ENCODE assay signal across 8 mouse cellular contexts in genomic region chr19:26607551-26608433, GRCm38 (mm10). TPM values are rescaled to one million over a fixed set of nuclear protein-coding genes. Genes with fewer than 3 reads are reported as not detected.
DNase-seq lines count a peak whose midpoint lies in the region; ATAC-seq and TF ChIP-seq lines count a peak whose summit lies in the region.

No protein-coding gene starts in this region.

- H3K27ac ChIP-seq in intestine, postnatal 0 days (ENCODE audit: low read depth, low read length): peak overlapping the region; percentile 75
- H3K27ac ChIP-seq in limb, embryonic 13.5 days: peak overlapping the region; percentile 97

- DNase-seq in right cerebral cortex, adult 18-20 months: peak; percentile 67
- no peak for DNase-seq in right cerebral cortex, postnatal 14 days
- peak; percentile 48 for DNase-seq in embryo, embryonic 10 days (ENCODE audit: low spot score)
- DNase-seq in gastrocnemius, postnatal 4 days (ENCODE audit: low spot score in 2 of 2): peak; percentile 24 to 58
- DNase-seq in naive thymus-derived CD4-positive, alpha-beta T cell, adult 2 months (ENCODE audit: low read depth): peak; percentile 52

- peak overlapping the region; percentile 98 for H3K4me2 ChIP-seq in intestine, postnatal 0 days (replicated peaks; ENCODE audit: low read depth)
- H3K4me2 ChIP-seq in limb, embryonic 13.5 days (replicated peaks): peak overlapping the region; percentile 98

- no peaks in the 10 kb centered on the region for H3K27me3 ChIP-seq in intestine, postnatal 0 days (replicated peaks; ENCODE audit: control insufficient read depth, insufficient read depth, low read length)
- H3K27me3 ChIP-seq in limb, embryonic 13.5 days: no peaks in the 10 kb centered on the region

- 0 out of 2 replicates have a peak, but pooled peaks have one; percentile 10 for TF ChIP-seq CTCF in intestine, postnatal 0 days (IDR thresholded peaks at IDR 0.05; ENCODE audit: low read depth)

- peak overlapping the region; percentile 76 for H3K4me3 ChIP-seq in intestine, postnatal 0 days (ENCODE audit: low read depth, low read length)
- peak overlapping the region; percentile 82 for H3K4me3 ChIP-seq in limb, embryonic 13.5 days

- ATAC-seq in intestine, postnatal 0 days: no peak
- no peak for ATAC-seq in limb, embryonic 13.5 days (ENCODE audit: low FRiP score, low read depth)
- no peak for ATAC-seq in inflammation-experienced regulatory T-cells, adult 6 months

- H3K9ac ChIP-seq in intestine, postnatal 0 days (ENCODE audit: low read depth, low read length): peak overlapping the region; percentile 65
- peak overlapping the region; percentile 89 for H3K9ac ChIP-seq in limb, embryonic 13.5 days

- no peaks in the 10 kb centered on the region for H3K36me3 ChIP-seq in intestine, postnatal 0 days (ENCODE audit: control insufficient read depth, insufficient read depth)
- no peaks in the 10 kb centered on the region for H3K36me3 ChIP-seq in limb, embryonic 13.5 days

- H3K4me1 ChIP-seq in intestine, postnatal 0 days (replicated peaks; ENCODE audit: control insufficient read depth, insufficient read depth, low read length): 0 out of 2 replicates have a peak, but pooled peaks cover 1% of the 10 kb centered on the region
- H3K4me1 ChIP-seq in limb, embryonic 13.5 days: peaks cover 34% of the 10 kb centered on the region

- 2% methylated on average over 38 of the region's 39 CpGs for WGBS in intestine, postnatal 0 days
- WGBS in limb, embryonic 13.5 days: under 1% methylated on average over 39 of the region's 39 CpGs

- H3K9me3 ChIP-seq in intestine, postnatal 0 days (ENCODE audit: control insufficient read depth): no peaks in the 10 kb centered on the region
- no peaks in the 10 kb centered on the region for H3K9me3 ChIP-seq in limb, embryonic 13.5 days

RNA-seq across cellular contexts. Expression of gene Smarca2, which starts 2.9 kb away (rescaled TPM):
- total RNA-seq in gastrocnemius, postnatal 4 days (2021): 10 to 100 TPM; 63.8 to 75.7 TPM
- 18.1 and 21.0 TPM in 2 replicates for polyA plus RNA-seq in intestine, postnatal 0 days (2015; fragmentation: Nextera tagmentation; extraction: Ambion mirVana)
- polyA plus RNA-seq in limb, embryonic 13.5 days (2015; fragmentation: Nextera tagmentation; extraction: Ambion mirVana): 91.3 and 93.5 TPM in 2 replicates
- polyA plus RNA-seq in inflammation-experienced regulatory T-cells, adult 6 months (2017; shearing (Covaris generic)): 10 to 100 TPM; 32.3 to 53.5 (median 48.0) TPM
